Mouse (Mus musculus) lung, postnatal 14 days (tissue): Measurements from ENCODE around the gene Psmd14.

Source experiments
- DNase-seq: peaks from one replicate; pipeline ENCODE4 v3.0.0; 2021

The Psmd14 gene

DNA sequence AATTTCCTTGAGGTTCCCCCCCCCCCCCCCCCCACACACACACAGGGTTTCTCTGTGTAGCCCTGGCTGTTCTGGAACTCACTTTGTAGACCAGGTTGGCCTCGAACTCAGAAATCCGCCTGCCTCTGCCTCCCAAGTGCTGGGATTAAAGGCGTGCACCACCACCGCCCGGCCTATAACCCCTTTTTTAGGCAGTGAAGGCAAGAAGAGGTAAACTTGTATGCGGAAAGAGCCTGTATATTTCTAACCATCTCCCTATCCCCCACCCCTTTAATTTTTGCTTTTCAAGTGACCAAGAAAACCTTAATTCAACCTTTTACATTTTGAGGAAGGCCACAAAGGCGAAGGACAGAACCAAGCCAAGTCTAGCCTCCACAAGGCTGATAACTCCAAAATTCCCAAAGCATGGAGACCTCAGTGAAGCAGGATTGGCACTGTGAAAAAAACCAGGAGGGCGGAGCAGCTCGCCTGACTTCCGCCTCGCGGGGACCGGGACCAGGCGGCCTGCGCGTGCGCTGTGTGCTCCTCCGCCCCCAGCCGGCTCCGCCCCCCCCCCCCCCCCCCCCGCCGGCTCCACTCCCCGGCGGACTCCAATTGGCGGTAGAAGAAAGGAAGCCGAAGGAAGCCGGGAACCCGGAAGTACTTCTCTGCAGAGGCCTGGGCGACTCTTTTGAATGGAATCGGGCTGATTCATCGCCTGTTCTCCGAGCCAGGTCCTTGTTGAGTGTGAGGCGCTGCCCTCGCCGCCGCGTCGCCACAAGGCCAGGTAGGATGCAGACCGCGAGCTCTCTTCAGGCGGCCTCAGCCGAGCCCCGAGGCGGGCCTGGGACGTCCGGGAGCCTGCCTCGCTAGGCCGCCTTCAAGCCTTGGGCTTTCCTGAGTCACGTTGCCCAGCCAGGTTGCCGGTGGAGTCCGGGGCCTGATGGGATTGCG, at the start of gene Psmd14:
Gene Psmd14 (plus strand): TSS at position 587 of the 933 bp plus-strand sequence.
- DNase-seq: peak; percentile 88

- DNase-seq: no peak
These were observed 48.7 kb upstream of the Psmd14 start for GRCm38 (mm10) chr2:61662833-61663232.

- no peak for DNase-seq
These were observed 47.8 kb upstream of the Psmd14 start for GRCm38 (mm10) chr2:61663573-61664241.

GRCm38 (mm10) chr2:61667420-61667819, 44.1 kb upstream of the Psmd14 start:
- DNase-seq: no peak

- peak; percentile 71 for DNase-seq
These were observed 43.2 kb upstream of the Psmd14 start for GRCm38 (mm10) chr2:61668260-61668659.

DNA sequence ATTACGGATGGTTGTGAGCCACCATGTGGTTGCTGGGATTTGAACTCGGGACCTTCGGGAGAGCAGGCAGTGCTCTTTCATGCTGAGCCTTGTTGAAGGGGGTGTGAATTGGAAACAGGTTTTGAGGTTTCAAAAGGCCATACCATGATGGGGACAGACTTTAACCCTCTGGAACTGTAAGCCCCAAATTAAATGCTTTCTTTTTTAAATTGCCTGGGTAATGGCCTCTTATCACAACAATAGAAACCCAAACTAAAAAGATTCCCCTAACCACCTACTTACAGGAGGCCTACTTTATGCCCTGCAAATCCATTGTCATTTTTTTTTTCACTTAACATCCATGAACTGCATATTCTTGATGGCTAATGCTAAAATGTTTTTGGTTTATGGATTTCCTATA, 36.9 kb upstream of the Psmd14 start:
- no peak for DNase-seq

GRCm38 (mm10) chr2:61681572-61681971, 29.9 kb upstream of the Psmd14 start:
- DNase-seq: no peak

GRCm38 (mm10) chr2:61686533-61686932, 25.0 kb upstream of the Psmd14 start:
- no peak for DNase-seq

GRCm38 (mm10) chr2:61689086-61689485, 22.4 kb upstream of the Psmd14 start:
- no peak for DNase-seq

DNA sequence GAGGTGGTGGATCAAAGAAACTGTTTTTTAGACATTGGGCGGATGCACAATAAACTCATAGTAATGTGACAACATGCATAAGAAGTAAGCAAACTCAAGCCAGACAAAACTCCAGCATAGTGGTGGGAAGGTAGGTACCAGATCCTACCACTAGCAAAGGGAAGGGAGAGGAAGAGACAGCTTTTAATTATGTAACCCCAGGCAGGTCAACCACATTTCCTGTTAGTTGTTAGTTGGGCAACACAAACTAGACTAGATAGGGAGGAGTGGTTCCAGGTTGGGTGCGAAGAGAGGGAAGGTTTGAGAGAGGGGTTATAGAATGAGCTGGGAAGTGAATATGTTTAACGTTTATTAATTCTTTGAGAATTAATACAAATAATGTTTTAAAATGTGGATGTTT, 1.9 kb upstream of the Psmd14 start:
- no peak for DNase-seq

DNA sequence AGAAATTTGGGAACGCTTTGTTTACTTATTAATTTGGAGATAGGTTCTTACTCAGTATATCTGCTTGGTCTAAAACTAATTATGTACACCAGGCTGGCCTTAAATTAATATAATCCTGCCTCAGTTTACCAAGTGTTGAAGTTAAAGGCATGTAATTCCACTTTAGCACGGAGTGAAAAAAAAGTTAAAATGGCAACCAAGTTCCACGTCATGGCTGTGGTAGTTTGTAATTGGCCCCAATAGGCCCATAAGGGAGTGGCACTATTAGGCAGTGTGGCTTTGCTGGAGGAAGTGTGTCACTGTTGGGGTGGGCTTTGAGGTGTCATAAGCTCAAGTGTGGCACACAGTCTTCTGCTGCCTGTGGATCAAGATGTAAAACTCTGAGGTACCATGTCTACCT, 1.0 kb downstream of the Psmd14 start:
- DNase-seq: no peak

GRCm38 (mm10) chr2:61722401-61722982, 11.0 kb downstream of the Psmd14 start:
- no peak for DNase-seq

- no peak for DNase-seq
These were observed 21.4 kb downstream of the Psmd14 start for GRCm38 (mm10) chr2:61732802-61733486.

GRCm38 (mm10) chr2:61734175-61734574, 22.7 kb downstream of the Psmd14 start:
- DNase-seq: no peak

DNA sequence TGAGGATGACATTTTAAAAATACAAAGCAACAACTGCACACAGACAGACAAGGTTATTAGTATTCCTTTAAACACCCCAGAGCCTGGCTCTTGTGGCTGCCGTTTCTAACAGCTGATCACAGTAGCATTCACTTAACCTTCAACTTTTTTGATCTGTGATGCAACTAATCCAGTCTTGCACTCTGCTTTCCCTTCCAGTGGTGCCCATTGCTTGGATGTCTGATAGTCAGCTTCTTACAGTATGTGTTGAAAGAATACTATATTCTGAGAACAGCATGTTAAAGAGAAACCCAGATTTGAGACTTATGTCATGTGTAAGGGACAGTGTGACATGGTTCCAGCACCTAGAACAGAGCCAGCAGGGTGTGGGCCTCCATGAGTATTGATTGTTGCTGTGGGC, 34.6 kb downstream of the Psmd14 start:
- no peak for DNase-seq

DNA sequence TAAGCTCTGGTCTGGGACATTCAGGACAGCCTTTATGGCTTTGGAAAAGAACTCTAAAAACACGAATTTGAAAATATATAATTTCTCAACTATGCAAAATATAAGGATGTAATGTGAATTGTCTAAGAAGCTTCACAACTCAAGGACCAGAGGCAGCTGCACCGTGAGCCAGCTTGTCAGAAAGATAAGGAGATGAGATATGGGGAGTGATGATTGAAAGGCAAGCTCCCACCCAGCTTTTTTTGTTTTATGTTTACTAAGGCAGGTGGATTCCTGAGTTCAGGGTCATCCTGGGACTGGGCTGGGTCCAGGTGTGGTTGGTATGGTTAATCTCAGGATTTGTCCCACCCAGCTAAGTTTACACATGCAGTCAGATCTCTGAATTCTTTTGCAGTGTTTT, 35.1 kb downstream of the Psmd14 start:
- DNase-seq: no peak

DNA sequence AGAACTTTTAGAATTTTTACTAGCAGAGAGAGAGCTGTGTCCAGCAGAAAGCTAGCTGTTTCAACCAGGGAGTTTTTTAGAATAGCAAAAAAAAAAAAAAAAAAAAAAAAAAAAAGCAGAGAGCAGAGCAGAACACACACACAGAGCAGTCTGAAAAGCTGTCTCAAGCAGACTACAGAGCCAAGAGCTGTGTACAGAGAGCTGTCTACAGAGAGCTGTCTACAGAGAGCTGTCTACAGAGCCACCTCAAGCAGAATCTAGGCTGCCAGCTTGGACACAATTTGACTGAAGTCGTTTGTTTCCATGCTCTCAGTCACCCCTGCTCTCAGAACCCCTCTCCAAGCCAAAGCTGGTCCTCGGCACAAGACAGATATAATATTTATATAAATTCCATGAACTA, 35.9 kb downstream of the Psmd14 start:
- DNase-seq: no peak

- no peak for DNase-seq
These were observed 39.2 kb downstream of the Psmd14 start for GRCm38 (mm10) chr2:61750702-61751101.

DNA sequence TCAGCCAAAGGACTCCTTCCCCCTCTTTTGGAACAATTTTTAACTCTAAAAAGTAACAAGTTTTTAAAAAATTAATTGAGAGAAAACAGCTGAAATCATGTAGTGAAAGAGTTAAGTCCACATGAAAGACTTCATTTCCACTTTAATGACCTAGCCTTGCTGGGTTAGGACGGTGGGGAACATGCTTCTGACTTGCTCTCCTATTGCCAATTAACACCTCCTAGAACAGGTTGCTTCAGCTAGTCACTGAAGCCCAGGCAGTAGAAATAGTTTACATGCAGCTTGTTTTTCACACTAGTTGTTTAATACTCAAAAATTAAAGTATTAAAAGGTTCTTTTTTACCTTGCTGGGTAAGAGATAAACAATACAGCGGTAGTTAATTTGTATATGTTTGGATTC, 39.8 kb downstream of the Psmd14 start:
- no peak for DNase-seq

- no peak for DNase-seq
These were observed 40.9 kb downstream of the Psmd14 start for GRCm38 (mm10) chr2:61752362-61752761.

GRCm38 (mm10) chr2:61754989-61755388, 43.5 kb downstream of the Psmd14 start:
- no peak for DNase-seq

DNA sequence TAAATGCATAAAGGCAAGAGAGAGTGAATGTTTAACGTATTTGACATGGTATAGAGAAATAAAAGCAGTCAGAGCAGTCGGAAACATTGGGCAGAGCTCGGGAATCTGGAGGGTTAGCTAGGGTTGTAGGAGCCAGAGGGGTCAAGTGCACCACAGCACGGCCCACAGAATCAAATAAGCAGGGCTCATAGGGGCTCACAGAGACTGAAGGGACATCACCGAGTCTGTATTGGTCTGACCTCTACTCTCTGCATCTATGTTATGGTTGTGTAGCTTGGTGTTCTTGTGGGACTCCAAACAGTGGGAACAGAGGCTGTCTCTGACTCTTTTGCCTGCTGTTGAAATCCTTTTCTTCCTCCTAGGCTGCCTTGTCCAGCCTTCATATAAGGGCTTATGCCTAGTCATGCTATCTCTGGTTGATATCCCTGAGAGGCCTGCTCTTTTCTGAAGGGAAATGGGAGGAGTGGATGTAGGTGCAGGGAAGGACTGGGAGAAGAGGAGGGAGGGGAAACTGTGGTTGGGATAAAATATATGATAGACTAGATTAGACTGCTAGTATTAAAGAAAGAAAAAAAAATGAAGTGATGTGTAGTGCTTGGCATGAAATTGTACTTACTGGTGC, 47.9 kb downstream of the Psmd14 start:
- DNase-seq: no peak

GRCm38 (mm10) chr2:61760044-61760443, 48.5 kb downstream of the Psmd14 start:
- no peak for DNase-seq
